Mouse (Mus musculus) spleen, adult 2 months (tissue): ENCODE results near the gene Nepn.

ENCODE experiments used
- CTCF ChIP-seq: fragments of 200-500 bp; IDR thresholded peaks from 2 replicates; pipeline ENCODE4 v1.5.1; 2011; ENCODE audit warnings: mild to moderate bottlenecking, inconsistent platforms; ENCODE audit not compliant: insufficient read depth, insufficient read length, insufficient replicate concordance; ENCODE audit errors: extremely low read depth
- POLR2A ChIP-seq: fragments of 200-500 bp; IDR thresholded peaks from 2 replicates; pipeline ENCODE4 v1.6.1; 2011; ENCODE audit warnings: low read depth, low read length, inconsistent platforms

DNA sequence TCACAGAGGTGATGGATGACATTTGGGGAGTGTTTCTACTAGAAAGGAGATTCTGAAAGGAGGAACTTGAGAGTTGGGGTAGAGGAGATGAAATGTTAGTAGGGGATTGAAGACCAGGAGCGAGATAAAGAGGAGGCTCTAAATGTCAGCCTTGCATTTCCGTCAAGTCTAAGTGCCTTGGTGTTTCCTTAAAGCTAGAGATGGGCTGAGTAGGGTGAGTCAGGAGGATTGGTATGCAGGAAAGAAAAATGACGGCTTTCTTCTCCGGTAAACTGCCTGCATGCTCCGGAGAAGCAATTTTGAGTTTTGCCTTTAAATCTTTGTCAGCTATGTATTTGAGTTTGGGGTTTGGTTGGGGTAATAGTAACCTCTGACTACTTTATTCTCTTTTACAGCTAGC is 30.2 kb downstream of the Nepn start:
- TF ChIP-seq POLR2A (no peak), CTCF (no peak)
